Mouse (Mus musculus) neutrophil, adult 83 days (primary cell): Measurements from ENCODE around the gene Pigq. TPM values are rescaled to one million over a fixed set of nuclear protein-coding genes. Genes with fewer than 3 reads are reported as not detected.

Source experiments
- total RNA-seq, 2 experiments: library from RNA; stranded (reverse); gene quantifications; one replicate each; pipeline ENCODE4 v1.2.4; 2023

Gene Pigq
- total RNA-seq = 100 to 1,000 TPM in 1 of 2 experiments, 10 to 100 TPM in 1; 70.2 to 101 TPM

DNA sequence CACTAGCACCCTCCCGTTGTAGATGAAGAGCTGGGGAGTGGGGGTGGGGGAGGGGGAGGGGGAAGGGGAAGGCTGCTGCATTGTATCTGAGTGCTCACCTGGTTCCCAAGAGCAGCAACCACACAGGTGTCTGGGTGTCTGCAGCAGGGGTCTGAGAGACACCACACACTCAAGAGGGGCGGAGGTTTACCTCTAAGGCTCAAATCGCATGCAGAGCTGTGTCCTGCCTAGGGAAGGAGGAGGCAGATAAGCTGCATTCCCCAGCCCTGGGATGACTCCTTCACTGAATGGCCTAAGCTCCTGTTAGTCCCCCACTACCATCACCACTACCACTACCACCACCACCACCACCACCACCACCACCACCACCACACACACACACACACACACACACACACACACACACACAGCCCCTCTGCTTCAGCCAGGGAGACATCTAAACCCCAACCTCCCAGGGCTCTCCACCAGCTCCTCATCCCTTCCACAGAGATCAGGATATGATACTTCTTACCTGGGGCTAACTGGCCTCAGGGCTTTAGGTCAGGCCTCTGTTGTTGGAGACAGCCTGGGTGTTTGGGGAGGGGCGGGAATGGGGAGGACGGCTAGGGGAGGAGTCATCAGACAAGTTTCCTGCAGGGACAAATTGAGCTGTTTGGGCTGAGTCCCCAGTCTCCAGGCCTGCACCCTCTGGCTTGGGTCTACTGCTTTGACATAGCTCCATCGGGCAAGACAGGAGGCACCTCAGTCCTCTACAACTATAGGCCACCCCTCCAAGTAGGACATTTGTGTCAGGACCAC, at the start of gene Pigq, which contains the start of gene Nhlrc4:
Gene Pigq, minus strand, starts transcription at position 571 of the 798 bp plus-strand sequence.
Gene Nhlrc4, minus strand, starts transcription at position 596 of the 798 bp plus-strand sequence.

DNA sequence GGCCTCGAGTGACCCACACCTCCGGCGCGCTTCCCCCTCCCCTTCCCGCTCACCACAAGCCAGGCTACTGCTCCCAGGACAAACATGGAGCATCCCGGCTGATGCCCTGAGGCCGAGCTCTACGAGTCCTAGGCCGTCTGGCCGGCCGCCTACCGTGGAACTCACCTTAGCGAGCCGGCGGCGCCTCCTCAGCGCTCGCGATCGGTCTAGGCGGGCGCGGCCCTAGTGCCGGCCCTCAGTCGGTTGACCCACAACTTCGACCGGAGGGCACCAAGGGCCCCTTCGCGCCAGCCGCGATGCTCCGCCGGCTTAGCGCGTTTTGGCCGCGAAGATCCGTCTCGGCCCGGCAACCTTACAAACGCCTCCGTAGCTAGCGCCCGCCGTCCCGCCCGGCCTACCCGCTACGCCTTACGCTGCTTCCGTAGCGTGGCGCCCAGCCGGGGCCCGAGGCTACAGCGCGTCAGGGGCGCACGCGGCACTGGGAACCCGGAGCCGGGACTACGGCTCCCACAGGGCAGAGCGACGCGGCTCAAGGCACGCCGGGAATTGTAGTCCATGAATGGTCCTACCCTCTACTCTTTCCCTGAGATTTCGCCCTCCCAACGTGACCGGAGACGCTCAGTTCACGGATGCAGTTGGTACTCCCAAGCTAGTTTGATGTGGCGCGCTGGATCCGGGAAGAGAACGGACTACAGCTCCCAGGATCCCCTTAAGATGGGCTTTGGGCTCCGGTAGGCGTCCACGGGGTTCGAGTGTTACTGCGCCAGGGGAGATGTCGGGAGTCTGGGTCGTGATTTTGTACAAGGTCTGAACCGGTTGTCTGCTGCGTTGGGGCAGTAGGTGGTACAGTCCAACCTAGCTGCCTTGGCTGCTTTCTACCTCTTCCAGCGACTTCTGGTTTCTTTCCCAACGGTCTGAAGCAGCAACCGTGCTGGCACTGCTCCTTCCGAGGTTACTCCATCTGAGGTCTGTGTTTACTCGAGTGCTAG, 40.9 kb upstream of the Pigq start, which contains the start of gene Capn15:
Gene Capn15, minus strand, starts transcription at position 491 of the 989 bp plus-strand sequence.

DNA sequence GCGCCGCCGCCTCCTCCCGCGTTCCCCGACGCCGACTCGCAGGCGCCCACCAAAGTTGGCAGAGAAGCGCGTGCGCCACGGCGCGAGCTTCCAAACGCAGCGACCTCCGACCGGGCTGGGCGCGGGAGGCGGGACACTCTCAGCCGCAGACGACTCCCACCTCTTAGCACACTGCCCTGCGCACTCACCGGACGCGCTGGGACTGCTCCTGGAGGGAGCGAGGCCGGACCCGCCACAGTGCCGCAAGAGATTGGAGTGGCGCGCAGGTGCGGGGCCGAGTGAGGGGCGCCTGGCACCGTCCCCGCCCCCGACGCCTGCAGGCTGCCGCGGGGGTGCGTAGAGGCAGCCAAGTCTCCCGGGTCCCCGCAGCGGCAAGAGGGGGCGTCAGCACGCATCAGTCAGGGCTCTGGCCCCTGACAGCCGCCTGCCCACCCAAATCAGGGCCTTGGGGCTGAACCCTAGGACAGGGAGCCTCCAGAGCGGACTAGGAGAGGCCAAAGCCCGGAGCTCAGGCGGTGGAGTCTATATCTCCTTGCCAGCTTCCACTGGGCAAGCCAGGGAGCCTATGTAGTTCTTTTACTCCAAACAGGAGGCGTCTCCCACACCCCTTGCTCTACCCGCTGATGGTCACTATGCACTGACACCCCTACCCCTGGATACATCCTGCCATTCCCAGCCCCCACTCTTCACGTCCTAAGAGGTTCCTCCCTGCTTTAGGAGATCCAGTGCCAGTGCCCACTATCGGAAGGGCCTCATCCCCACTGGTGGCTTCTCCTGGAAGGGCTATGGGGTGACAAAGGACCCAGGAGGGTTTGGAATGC, 7.3 kb upstream of the Pigq start, which contains the start of gene A930017K11Rik:
Gene A930017K11Rik, minus strand, starts transcription at position 763 of the 821 bp plus-strand sequence.

DNA sequence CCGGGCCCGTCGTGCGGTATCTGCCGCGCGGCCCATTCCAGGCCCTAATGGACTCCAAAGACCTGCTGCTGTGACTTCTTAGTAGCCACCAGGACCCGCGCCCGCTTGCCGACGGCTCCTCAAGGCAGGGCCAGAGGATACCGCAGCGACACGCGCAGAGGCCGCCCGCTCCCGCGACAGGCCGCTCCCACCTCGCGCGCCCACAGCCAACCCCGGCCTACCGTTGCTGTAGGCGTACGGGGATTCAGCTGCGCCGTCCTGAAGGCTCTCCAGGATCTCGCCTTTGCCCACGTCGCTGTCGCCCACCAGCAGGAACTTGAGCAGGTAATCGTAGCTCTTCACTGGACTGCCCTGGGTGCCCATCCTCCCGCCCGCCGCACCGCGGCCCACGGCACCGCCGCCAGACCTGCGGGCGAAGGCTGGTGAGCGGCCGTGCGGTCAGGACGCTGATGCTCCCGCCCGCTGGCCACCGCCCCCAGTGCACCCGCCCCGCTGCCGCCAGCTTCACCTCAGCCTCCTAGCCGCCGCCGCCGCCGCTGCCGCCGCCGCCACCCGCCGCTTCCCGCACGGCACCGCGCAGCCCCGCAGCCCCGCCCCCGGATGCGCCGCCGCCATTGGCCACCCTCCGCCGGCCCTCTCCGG, 25.5 kb downstream of the Pigq start, which contains the start of gene Rab40c:
Gene Rab40c, minus strand, starts transcription at position 584 of the 642 bp plus-strand sequence.

DNA sequence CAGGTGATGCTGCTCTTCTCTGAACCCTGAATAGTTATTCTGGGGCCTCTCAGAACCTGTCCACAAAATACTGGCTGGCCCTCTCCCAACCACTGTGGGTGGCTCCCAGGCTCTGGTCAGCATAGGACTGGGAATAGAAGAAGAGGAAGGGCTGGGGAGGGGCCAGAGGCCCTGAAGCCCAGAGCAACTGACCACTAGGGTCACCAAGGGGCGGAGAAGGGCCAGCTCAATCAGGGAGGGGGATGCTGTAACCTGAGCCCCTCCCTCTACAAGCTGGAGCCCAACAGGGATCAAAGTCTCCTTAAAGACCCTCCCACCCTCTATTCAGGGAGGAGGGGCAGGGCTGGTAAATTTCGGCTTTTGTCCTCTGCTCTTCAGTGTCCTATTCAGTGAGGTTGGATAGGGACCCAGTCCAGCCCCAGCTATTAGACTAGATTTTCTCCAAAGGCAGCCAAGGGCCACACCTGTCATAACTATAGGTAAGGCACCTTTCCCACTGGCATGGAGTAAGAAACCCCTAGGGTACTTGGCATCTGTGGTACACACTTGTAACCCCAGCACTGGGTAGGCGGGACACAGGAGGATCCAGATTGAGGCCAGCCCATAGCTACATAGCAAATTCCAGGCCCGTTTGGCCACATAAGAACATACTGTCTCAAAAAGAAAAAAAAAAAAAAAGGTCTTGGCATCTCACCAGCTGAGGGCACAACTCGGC, 64.4 kb downstream of the Pigq start, which contains the start of gene Wfikkn1:
Gene Wfikkn1, minus strand, starts transcription at position 663 of the 715 bp plus-strand sequence.

Other genes with a start within 250 kb of the Pigq start
- not detected for gene Gng13, start 227.8 kb downstream of the Pigq start, total RNA-seq
- gene Chtf18, start 217.5 kb downstream of the Pigq start, total RNA-seq = 10 to 100 TPM; 20.2 to 26.7 TPM
- 1 to 10 TPM; 6.4 TPM for gene Rpusd1, start 217.3 kb downstream of the Pigq start, total RNA-seq
- gene Mslnl, start 208.9 kb downstream of the Pigq start, total RNA-seq = not detected
- gene Msln, start 190.6 kb downstream of the Pigq start, total RNA-seq = not detected
- gene Narfl, start 171.2 kb downstream of the Pigq start, total RNA-seq = 10 to 100 TPM; 20.6 to 26.5 TPM
- gene Haghl, start 159.3 kb downstream of the Pigq start, total RNA-seq = 10 to 100 TPM; 10.6 to 16.5 TPM
- gene Ccdc78, start 158.4 kb downstream of the Pigq start, total RNA-seq = not detected
- gene Fam173a, start 152.0 kb downstream of the Pigq start, total RNA-seq = 10 to 100 TPM; 33.6 to 34.8 TPM
- under 1 TPM in 1 of 2 experiments, not detected in 1; 0.66 TPM for gene AC134908.4, start 149.3 kb downstream of the Pigq start, total RNA-seq
- gene Metrn, start 147.8 kb downstream of the Pigq start, total RNA-seq = 10 to 100 TPM; 16.1 to 17.2 TPM
- gene Fbxl16, start 135.9 kb downstream of the Pigq start, total RNA-seq = not detected
- 10 to 100 TPM; 13.2 to 15.2 TPM for gene Wdr24, start 121.3 kb downstream of the Pigq start, total RNA-seq
- gene Jmjd8, start 116.1 kb downstream of the Pigq start, total RNA-seq = 10 to 100 TPM; 12.4 to 16.8 TPM
- 10 to 100 TPM; 45.6 to 55.2 TPM for gene Stub1, start 111.5 kb downstream of the Pigq start, total RNA-seq
- 1 to 10 TPM; 2.3 to 2.5 TPM for gene Rhbdl1, start 107.6 kb downstream of the Pigq start, total RNA-seq
- 1 to 10 TPM; 2.7 to 4.2 TPM for gene Gm20683, start 103.2 kb downstream of the Pigq start, total RNA-seq
- 10 to 100 TPM; 37.5 to 40.0 TPM for gene Rhot2, start 100.1 kb downstream of the Pigq start, total RNA-seq
- 10 to 100 TPM; 28.2 to 31.0 TPM for gene Wdr90, start 83.4 kb downstream of the Pigq start, total RNA-seq
- gene Mcrip2, start 76.2 kb downstream of the Pigq start, total RNA-seq = 1 to 10 TPM; 3.8 to 4.2 TPM
- gene Mettl26, start 69.9 kb downstream of the Pigq start, total RNA-seq = 10 to 100 TPM; 10.2 to 10.3 TPM
- gene Wfikkn1, start 64.1 kb downstream of the Pigq start, total RNA-seq = 1 to 10 TPM; 2.5 to 3.8 TPM
- gene Rab40c, start 25.2 kb downstream of the Pigq start, total RNA-seq = 10 to 100 TPM; 16.6 to 19.2 TPM
- under 1 TPM; 0.20 to 0.93 TPM for gene Nhlrc4, start within 50 bp of the Pigq start, total RNA-seq
- gene A930017K11Rik, start 7.6 kb upstream of the Pigq start, total RNA-seq = not detected
- gene Capn15, start 40.9 kb upstream of the Pigq start, total RNA-seq = 10 to 100 TPM; 17.0 to 22.0 TPM
- gene Rab11fip3, start 124.6 kb upstream of the Pigq start, total RNA-seq = 1 to 10 TPM; 1.7 to 1.9 TPM
- 1 to 10 TPM; 3.8 to 4.5 TPM for gene Decr2, start 145.4 kb upstream of the Pigq start, total RNA-seq
- 1 to 10 TPM; 5.3 to 5.4 TPM for gene Nme4, start 150.7 kb upstream of the Pigq start, total RNA-seq
- gene Tmem8, start 168.4 kb upstream of the Pigq start, total RNA-seq = 10 to 100 TPM; 66.8 to 74.8 TPM
- gene Mrpl28, start 178.6 kb upstream of the Pigq start, total RNA-seq = 10 to 100 TPM; 34.5 to 41.7 TPM
- gene Axin1, start 193.8 kb upstream of the Pigq start, total RNA-seq = 10 to 100 TPM; 37.0 to 40.7 TPM